In the genomic region with DNA sequence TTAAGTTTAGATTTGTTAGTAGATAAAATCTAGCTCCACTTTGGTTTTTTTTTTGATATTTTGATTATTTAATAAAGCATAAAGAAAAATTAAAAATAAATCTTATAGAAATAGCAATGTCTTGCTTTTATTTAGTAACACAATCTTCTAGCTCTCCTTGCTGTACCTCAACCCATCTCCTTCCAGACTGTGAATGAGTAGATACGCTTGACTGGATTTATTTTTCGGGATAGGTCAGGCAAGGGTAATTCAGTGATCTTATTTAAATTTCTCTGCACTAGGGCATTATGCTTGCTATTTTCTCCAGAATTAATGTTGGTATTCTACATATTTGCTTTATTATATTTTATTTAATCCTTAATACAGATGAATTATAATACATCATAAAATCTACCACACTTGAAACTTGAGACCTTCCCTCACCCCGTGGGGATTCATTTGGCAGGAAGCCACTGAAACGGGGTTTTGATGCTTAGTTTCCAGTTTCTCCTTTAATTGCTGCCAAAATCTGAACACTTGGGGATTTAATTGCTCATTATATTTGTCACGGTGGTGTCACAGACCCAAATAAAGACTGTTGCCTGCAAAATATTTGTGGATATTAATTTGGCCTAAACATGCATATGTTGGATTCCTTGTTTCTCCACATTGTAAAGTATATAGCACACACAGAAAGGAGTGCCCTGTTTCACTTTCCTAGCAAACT, we compare ENCODE assay signal across 9 mouse cellular contexts.
DNase-seq lines count a peak whose midpoint lies in the region; ATAC-seq and TF ChIP-seq lines count a peak whose summit lies in the region.
"Had no signal": no experiment of that assay in that cellular context is flagged by ENCODE, and none has a peak within 500 bp of the region (broad histone marks: within the 10 kb centered on the region; RNA-seq: fewer than 3 reads in every experiment).

No protein-coding gene starts in this region.

- H3K36me3 ChIP-seq in embryonic facial prominence, embryonic 14.5 days (ENCODE audit: control insufficient read depth, insufficient read depth, low read length), result no peaks in the 10 kb centered on the region
- no peaks in the 10 kb centered on the region for H3K36me3 ChIP-seq in kidney, embryonic 16.5 days (ENCODE audit: insufficient read depth, low read length)
- H3K36me3 ChIP-seq in intestine, embryonic 15.5 days, result no peaks in the 10 kb centered on the region
- no peaks in the 10 kb centered on the region for H3K36me3 ChIP-seq in lung, postnatal 0 days (ENCODE audit: insufficient read depth, low read length)
- H3K36me3 ChIP-seq: lung, embryonic 15.5 days had no signal

- no peak overlapping the region for H3K4me2 ChIP-seq in embryonic facial prominence, embryonic 14.5 days (ENCODE audit: low read depth, low read length)
- H3K4me2 ChIP-seq in kidney, embryonic 16.5 days (replicated peaks; ENCODE audit: low read depth, low read length), result no peak overlapping the region
- no peak overlapping the region for H3K4me2 ChIP-seq in intestine, embryonic 15.5 days (replicated peaks)
- no peak overlapping the region for H3K4me2 ChIP-seq in lung, postnatal 0 days (replicated peaks; ENCODE audit: low read depth, low read length)
- H3K4me2 ChIP-seq: lung, embryonic 15.5 days had no signal

- no peak for TF ChIP-seq EP300 in lung, postnatal 0 days (IDR thresholded peaks at IDR 0.05)

- 26% methylated on average over 5 of the region's 5 CpGs for WGBS in embryonic facial prominence, embryonic 14.5 days
- 32% methylated on average over 5 of the region's 5 CpGs for WGBS in kidney, embryonic 16.5 days
- WGBS in intestine, embryonic 15.5 days, result 67% methylated on average over 5 of the region's 5 CpGs
- WGBS in lung, postnatal 0 days, result 63% methylated on average over 5 of the region's 5 CpGs

- H3K27ac ChIP-seq in embryonic facial prominence, embryonic 14.5 days (replicated peaks; ENCODE audit: low read depth, low read length), result no peak overlapping the region
- no peak overlapping the region for H3K27ac ChIP-seq in kidney, embryonic 16.5 days (ENCODE audit: low read length)
- no peak overlapping the region for H3K27ac ChIP-seq in intestine, embryonic 15.5 days
- no peak overlapping the region for H3K27ac ChIP-seq in lung, postnatal 0 days (ENCODE audit: low read length)
- H3K27ac ChIP-seq: lung, embryonic 15.5 days had no signal

- H3K9me3 ChIP-seq in embryonic facial prominence, embryonic 14.5 days (ENCODE audit: control insufficient read depth, low read length), result no peaks in the 10 kb centered on the region
- no peaks in the 10 kb centered on the region for H3K9me3 ChIP-seq in kidney, embryonic 16.5 days (ENCODE audit: low read length)
- no peaks in the 10 kb centered on the region for H3K9me3 ChIP-seq in intestine, embryonic 15.5 days
- no peaks in the 10 kb centered on the region for H3K9me3 ChIP-seq in lung, postnatal 0 days (ENCODE audit: low read length)
- H3K9me3 ChIP-seq: lung, embryonic 15.5 days had no signal

- TF ChIP-seq CTCF in lung, postnatal 0 days (IDR thresholded peaks at IDR 0.05), result no peak

- no peak overlapping the region for H3K4me3 ChIP-seq in embryonic facial prominence, embryonic 14.5 days (ENCODE audit: low read depth, low read length)
- no peak overlapping the region for H3K4me3 ChIP-seq in kidney, embryonic 16.5 days (ENCODE audit: low read length)
- no peak overlapping the region for H3K4me3 ChIP-seq in intestine, embryonic 15.5 days (replicated peaks)
- no peak overlapping the region for H3K4me3 ChIP-seq in lung, postnatal 0 days (ENCODE audit: low read depth, low read length)
- H3K4me3 ChIP-seq: lung, embryonic 15.5 days had no signal

- peak; percentile 78 for ATAC-seq in embryonic facial prominence, embryonic 14.5 days (ENCODE audit: low read depth)
- peak; percentile 27; the same call in 1 of the 2 replicates for ATAC-seq in kidney, embryonic 16.5 days (ENCODE audit: low FRiP score, low TSS enrichment)
- no peak for ATAC-seq in intestine, embryonic 15.5 days
- no peak for ATAC-seq in lung, postnatal 0 days

- no peaks in the 10 kb centered on the region for H3K4me1 ChIP-seq in embryonic facial prominence, embryonic 14.5 days (ENCODE audit: control insufficient read depth, insufficient read depth, low read length)
- H3K4me1 ChIP-seq in kidney, embryonic 16.5 days (ENCODE audit: insufficient read depth, low read length), result no peaks in the 10 kb centered on the region
- no peaks in the 10 kb centered on the region for H3K4me1 ChIP-seq in intestine, embryonic 15.5 days (replicated peaks)
- H3K4me1 ChIP-seq in lung, postnatal 0 days (ENCODE audit: insufficient read depth, low read depth, low read length), result no peaks in the 10 kb centered on the region
- H3K4me1 ChIP-seq: lung, embryonic 15.5 days had no signal

- no peaks in the 10 kb centered on the region for H3K27me3 ChIP-seq in embryonic facial prominence, embryonic 14.5 days (replicated peaks; ENCODE audit: control insufficient read depth, insufficient read depth, low read length)
- H3K27me3 ChIP-seq in kidney, embryonic 16.5 days (ENCODE audit: insufficient read depth, low read length), result no peaks in the 10 kb centered on the region
- H3K27me3 ChIP-seq in intestine, embryonic 15.5 days (replicated peaks), result no peaks in the 10 kb centered on the region
- no peaks in the 10 kb centered on the region for H3K27me3 ChIP-seq in lung, postnatal 0 days (replicated peaks; ENCODE audit: insufficient read depth, low read length)
- H3K27me3 ChIP-seq: lung, embryonic 15.5 days had no signal

- H3K9ac ChIP-seq in embryonic facial prominence, embryonic 14.5 days (ENCODE audit: low read depth, low read length), result no peak overlapping the region
- no peak overlapping the region for H3K9ac ChIP-seq in kidney, embryonic 16.5 days (replicated peaks; ENCODE audit: low read length)
- H3K9ac ChIP-seq in intestine, embryonic 15.5 days, result no peak overlapping the region
- no peak overlapping the region for H3K9ac ChIP-seq in lung, postnatal 0 days (replicated peaks; ENCODE audit: low read depth)
- H3K9ac ChIP-seq: lung, embryonic 15.5 days had no signal

- peak; percentile 31 for DNase-seq in gastrocnemius, adult 18-20 months (ENCODE audit: low spot score)
- no peak for DNase-seq in gastrocnemius, postnatal 25 days
- peak; percentile 55 for DNase-seq in MN1 (ENCODE audit: low spot score)
- peak; percentile 70 for DNase-seq in embryonic facial prominence, embryonic 14.5 days (ENCODE audit: low spot score)
- DNase-seq in lung, postnatal 0 days (ENCODE audit: low spot score), result no peak
- no peak for DNase-seq in right cerebral cortex, postnatal 4 days

Comparison
In these comparisons a context has a peak if more than half of its experiments do, and no peak if none do; other contexts are left out.
1. DNase-seq: peak in gastrocnemius, adult 18-20 months (single experiment), MN1 (single experiment) and embryonic facial prominence, embryonic 14.5 days (single experiment); none in gastrocnemius, postnatal 25 days (single experiment), lung, postnatal 0 days (single experiment) and right cerebral cortex, postnatal 4 days (single experiment).
2. ATAC-seq: peak in embryonic facial prominence, embryonic 14.5 days (single experiment) and kidney, embryonic 16.5 days (single experiment); none in intestine, embryonic 15.5 days (single experiment) and lung, postnatal 0 days (single experiment).